Mouse (Mus musculus) lung, adult 18-20 months (tissue): Measurements from ENCODE around the gene Carmil2.

Source experiments
- DNase-seq, 2 experiments: peaks; one replicate each; pipeline ENCODE4 v3.0.0; 2022; ENCODE audit warnings: mixed read lengths in 2 of 2

Gene Carmil2

DNA sequence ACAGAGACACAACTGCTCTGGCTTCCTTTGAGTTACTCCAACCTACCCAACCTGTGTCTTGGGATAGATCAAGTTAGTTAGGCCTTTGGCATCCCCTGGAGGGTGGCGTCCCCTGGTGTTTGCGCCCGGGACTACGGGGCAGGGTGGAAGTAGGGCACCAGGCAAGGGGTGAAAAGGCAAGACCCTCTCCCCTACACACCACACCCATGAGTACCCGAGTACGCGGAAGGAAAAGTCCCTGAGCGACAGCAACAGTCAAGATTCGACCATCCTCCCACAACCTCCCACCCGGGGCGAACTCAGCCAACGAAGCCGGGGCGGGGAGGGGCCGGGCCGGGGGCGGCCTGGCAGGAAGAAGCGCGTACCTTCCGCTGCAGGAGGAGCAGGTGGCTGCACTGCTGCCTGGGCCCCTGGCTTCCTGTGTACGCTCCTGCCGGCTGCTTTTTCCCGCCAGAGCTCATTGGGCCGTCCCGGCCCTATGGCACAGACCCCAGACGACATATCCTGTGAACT is at the start of gene Carmil2:
Gene Carmil2 (plus strand): TSS at position 479 of the 513 bp plus-strand sequence.
- peak; percentile 64 to 69 for DNase-seq

GRCm38 (mm10) chr8:105636963-105637510 is 49.0 kb upstream of the Carmil2 start, which contains the start of gene Agrp:
Agrp (minus strand) TSS chr8:105637393.
- DNase-seq: peak; percentile 36 to 46

DNA sequence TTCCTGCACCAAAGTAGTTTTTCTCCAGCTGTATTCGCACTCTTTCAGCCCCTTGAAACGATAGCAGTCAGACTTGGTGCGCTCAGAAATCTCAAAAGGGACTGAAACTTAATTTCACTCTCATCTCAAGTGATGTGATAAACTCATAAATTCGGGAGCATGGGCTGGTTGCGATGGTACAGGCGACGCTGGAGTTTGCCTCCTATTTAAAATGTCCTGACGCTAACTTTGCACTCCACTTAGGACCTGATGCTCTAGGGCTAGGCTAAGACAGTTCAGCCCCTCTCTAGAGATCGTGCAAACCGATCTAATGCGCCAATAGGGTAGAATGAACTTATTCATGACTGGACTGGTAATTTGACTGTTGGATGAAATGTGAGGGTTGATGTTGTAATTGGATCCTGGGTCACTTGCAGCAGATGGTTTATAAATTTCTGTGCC is 48.5 kb upstream of the Carmil2 start:
- DNase-seq: no peak

- DNase-seq: no peak
Measured at GRCm38 (mm10) chr8:105638510-105638909, 47.6 kb upstream of the Carmil2 start.

DNA sequence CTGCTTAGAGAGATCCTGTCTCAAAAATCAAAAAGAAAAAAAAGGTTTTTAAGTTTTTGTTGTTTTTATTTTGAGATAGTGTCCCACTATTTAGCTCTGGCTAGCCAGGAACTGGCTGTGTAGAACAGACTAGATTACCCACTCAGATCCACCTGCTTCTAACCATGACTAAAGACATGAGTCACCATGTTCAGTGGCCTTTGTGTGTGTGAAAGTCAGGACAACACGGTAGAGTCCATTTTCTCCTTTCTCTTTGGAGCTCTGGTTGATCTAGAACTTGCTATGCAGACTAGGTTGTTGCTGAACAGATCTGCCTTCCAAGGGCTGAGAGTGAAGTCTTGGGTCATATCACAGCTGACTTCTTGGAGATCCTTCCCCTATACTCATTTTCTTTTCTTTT is 46.2 kb upstream of the Carmil2 start:
- no peak for DNase-seq

DNA sequence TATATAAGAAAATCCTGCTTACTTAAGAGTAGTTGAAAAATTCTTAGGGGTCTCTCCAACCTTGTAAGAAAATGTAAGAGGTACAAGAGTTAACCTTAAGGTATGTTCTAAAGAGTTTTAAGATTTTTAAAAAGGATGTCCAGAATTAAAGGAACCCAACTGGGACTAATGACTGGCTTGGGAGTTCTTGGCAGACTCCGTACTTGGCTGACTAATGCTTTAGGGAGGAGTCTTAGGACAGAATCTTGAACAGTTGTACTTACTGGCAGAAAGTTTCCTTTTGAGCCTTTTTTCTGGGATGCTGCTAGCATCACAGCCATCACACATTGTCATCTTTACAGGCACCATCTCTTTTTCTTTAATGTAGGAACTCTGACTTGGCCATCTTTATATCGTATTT is 45.6 kb upstream of the Carmil2 start:
- no peak for DNase-seq

DNA sequence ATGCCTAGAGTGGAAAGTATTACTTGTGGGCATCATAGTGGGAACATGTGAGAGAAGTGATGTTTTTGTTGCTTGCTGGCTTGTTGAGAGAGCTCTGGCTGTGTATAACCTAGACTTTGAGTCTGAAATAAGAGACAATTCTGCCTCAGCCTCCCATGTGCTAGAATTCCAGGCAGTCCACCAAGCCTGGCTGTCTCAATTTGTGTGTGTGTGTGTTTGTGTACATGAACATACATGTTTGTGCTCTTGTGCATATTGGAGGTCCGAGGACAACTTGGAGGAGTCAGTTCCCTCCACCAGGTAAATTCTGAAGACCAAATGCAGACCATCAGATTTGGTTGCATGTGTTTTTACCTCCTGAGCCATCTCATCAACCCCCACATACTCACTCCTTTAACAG is 40.9 kb upstream of the Carmil2 start:
- DNase-seq: no peak

- DNase-seq: no peak
Measured at GRCm38 (mm10) chr8:105648929-105649328, 37.1 kb upstream of the Carmil2 start.

- DNase-seq: no peak
Measured at GRCm38 (mm10) chr8:105657641-105658040, 28.4 kb upstream of the Carmil2 start.

DNA sequence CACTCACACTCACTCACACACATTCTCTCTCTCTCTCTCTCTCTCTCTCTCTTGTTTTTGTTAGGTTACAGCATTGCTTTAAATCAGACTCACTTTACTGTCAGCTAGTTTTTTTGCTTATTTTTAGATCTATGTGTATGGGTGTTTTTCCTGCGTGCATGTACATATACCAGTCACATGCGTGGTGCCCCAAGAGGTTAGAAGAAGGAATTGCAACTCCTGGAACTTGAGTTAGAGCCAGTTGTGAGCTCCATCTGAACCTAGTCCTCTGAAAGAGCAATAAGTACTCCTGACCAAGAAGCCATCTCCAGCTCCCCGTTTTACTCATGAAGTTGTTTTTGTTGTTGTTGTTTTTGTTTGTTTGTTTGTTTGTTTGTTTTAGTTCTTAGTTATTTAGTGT is 24.9 kb upstream of the Carmil2 start:
- peak in 1 of 2 experiments; percentile 26 for DNase-seq

- DNase-seq: no peak
Measured at GRCm38 (mm10) chr8:105677891-105678290, 8.2 kb upstream of the Carmil2 start.

GRCm38 (mm10) chr8:105685325-105685724 is 749 bp upstream of the Carmil2 start:
- no peak for DNase-seq

DNA sequence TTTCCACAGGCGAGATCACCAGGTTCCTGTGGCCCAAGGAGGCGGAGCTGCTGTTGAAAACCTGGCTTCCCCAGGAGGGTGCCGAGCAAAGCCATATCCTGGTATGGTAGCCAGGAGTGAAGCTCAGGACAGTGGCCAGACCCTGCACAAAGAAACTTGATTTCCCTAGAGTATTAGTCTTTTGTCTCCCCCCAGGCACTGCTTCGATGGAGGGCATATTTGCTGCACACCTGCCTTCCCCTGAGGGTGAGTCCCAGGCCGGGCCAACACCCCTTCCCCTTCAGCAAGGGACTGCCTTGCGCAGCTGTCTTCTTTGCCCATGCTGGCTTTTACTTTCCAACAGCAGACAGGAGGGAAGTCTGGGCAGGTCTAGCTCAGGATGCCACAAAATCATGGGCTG is 477 bp downstream of the Carmil2 start:
- DNase-seq: no peak

DNA sequence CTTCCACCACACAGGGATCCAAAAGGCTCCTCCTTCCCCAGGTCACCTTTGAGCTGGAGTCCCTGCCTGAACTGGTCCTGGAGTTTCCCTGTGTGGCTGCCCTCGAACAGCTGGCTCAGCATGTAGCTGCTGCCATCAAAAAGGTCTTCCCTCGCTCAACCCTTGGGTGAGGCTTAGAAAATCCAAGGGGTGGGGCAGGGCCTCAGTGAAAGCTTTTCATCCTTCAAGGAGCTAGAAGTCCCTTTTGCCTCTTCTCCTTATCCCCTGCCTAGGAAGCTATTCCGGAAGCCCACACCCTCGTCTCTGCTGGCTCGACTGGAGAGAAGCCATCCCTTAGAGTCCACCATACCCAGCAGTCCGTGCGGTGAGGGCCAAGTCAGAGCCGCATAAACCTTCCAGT is 1.4 kb downstream of the Carmil2 start:
- DNase-seq: no peak

DNA sequence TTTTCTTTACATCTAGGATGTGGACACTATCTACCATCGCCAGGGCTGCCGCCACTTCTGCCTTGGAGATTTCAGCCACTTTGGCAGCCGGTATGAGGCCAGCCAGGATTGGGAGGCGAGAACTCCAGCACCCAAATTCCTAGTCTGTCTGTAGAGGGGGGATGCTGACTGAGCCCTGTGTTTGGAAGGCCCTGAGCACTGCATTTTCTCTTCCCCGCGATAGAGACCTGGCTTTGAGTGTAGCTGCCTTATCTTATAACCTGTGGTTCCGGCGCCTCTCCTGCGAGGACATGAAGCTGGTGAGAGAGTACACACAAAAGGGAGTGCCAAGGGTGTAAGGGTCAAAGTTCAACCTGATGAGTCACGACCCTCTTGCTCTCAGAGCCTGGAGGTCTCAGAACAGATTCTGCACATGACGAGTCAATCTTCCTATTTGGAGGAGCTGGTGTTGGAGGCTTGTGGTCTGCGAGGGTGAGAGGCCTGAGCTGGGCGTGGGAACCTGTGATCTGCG is 2.2 kb downstream of the Carmil2 start:
- no peak for DNase-seq

DNA sequence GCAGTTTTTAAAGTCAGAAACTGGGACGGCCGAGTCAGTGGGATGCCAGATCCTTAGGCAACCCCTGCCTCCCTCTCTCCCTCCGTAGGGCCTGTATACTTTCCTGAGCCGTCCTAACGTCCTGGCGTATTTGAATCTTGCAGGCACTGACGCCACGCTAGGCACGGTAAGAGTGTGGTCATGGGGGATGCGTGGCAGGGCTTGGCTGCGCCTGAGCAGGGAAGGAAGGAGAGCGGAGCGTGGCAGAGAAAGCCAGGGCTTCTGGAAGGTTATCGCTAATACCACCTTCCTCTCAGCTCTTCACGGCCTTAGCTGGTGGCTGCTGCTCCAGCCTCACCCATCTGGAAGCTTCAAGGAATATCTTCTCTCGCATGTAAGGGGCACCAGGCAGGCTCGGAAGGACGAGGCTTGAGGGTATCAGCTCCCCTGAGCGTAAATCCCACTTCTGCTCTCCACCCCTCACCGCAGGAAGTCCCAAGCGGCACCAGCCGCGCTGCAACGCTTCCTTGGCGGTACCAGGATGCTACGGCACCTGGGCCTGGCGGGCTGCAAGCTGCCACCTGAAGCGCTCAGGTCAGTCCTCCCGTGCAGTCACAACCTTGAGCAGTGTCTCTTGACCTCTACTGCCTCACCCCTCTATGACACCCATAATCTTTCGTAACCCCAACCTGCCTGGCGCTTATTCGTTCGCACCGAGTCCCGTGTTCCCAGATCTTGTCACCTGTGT is 3.3 kb downstream of the Carmil2 start:
- DNase-seq: no peak

- no peak for DNase-seq
Measured at GRCm38 (mm10) chr8:105689983-105690360, 3.9 kb downstream of the Carmil2 start.

- DNase-seq: no peak
Measured at GRCm38 (mm10) chr8:105690978-105691377, 4.9 kb downstream of the Carmil2 start.

DNA sequence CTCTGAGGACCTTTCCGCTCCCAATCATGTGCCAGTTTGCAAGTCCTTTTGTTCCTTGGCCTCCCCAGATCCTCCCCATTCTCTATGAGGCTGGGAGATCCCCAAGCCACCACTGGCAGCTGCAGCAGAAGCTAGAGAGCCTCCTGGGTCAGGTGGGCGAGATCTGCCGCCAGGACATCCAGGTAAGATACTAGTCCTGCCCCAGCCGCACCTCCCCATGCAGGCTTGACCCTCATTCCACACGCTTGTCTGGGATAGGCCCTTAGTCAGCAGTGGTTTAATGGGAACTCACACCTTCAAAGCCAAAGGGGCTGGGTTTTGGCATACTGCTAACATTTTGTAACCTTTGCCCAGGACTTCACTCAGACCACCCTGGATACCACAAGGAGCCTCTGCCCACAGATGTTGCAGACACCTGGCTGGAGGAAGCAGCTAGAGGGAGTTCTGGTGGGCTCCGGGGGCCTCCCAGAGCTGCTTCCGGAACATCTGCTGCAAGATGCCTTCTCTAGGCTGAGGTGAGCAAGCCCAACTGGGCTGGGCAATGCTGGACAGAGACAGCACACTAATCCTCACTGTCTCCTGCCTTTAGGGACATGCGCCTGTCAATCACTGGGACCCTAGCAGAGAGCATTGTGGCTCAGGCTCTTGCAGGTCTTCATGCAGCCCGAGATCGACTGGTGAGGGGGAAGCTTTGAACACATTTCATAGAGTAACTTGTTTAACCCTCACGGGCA is 6.5 kb downstream of the Carmil2 start:
- DNase-seq: no peak

DNA sequence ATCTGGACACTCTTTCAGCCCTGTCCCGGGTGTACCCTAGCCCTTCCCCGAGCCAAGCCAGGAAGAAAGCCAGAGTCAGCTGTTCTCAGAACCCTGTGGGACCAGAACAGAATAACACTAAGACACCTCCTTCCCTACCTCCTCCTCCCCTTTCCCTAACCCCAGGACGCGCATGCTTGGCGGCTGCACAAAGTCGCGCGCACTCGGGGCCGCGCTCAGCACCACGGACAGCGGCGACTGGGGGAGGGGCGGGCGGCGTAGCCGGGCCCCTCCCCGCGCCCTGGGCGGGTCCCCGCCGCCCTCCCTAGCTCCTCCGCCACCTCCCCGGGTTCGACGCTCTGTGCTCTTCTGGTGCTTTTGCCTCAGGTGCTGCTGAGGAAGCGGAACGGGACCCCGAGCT is 7.6 kb downstream of the Carmil2 start:
- peak; percentile 40 to 50 for DNase-seq

- DNase-seq: no peak
Measured at GRCm38 (mm10) chr8:105694051-105694799, 8.2 kb downstream of the Carmil2 start.

DNA sequence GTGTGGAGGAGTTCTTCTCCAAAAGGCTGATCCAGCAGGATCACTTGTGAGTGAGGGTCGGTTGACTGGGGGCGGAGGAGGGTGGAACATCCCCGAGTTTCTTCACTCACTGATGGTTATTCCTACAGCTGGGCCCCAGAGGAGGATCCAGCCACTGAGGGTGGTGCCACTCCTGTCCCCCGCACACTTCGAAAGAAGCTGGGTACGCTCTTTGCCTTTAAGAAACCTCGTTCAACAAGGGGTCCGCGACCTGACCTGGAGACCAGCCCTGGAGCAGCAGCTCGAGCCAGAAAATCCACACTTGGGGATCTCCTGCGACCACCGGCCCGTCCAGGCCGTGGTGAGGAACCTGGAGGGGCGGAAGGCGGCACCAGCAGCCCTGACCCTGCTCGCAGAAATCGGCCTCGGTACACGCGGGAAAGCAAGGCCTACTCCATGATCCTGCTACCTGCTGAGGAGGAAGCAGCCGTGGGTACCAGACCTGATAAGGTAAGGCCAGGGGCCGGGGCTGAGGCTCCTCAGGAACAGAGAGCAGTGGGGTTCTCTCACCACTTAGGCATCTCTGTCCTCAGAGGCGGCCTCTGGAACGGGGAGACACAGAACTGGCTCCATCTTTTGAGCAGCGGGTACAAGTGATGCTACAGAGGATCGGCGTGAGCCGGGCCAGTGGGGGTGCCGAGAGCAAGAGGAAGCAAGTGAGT is 9.2 kb downstream of the Carmil2 start:
- DNase-seq: no peak
